Mouse (Mus musculus): ENCODE measurements around the gene Hmg20a.

The Hmg20a gene

DNA sequence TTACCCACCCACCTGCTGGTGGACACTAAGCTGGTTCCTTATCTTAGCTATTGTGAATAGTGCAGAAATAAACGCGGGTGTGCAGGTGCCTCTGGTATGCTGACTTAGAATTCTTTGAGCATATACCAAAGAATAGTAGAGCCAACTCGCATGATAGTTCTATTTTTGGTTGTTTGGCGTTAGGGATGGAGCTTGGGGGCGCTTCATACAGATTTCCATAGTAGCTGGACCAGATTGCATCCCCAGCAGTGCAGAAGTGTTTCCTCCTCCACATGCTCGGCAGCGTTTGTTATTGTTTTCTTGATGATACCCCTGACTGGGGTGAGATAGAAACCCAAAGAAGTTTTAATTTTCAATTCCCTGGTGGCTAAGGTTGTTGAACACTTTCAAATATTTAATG lies 21.3 kb downstream of the Hmg20a start:
- DNase-seq (ENCODE audit: low spot score in 2 of 2) = no peak

DNA sequence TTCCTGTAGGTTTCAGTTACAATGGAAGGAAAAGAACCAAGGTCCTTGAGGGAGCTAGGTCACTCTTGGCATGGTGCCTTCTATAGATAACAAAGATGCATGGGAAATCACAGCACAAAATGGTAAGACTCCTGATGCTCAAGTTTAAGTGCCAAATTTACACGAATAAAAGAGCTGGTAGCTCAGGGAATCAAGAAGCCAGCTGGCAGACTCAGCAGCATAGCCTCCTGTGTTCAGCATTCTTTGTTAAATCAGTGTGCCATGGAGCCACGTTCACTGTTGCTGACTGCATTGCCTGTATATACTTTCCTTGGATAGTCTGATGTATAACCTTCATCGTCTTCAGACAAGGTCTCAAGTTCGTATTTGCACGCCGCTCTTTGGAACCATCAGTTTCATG lies 33.2 kb downstream of the Hmg20a start:
- DNase-seq (ENCODE audit: low spot score in 2 of 2) = no peak

- no peak for DNase-seq (ENCODE audit: low spot score in 2 of 2)
Measured at GRCm38 (mm10) chr9:56453038-56453815, 34.8 kb downstream of the Hmg20a start.

DNA sequence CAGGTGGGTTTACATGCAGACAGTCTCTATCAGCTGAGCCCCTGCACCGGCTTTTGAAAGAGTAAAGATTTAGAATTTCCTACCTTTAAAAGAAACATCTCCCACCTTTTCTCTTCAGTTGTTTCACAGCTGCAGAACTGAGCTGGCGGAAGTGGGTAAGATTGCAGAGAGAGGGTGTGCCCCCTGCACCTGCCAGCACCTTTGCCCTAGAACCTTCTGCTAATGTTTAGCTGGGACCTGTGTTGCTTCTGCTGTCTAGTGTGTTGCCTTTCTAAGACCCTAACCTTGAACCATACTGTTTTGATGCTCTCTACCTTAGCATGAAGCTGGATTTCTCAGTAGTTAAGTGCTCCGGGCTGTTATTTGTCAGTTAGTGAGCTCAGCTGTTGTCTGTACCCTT lies 38.0 kb downstream of the Hmg20a start:
- DNase-seq (ENCODE audit: low spot score in 2 of 2) = no peak

DNA sequence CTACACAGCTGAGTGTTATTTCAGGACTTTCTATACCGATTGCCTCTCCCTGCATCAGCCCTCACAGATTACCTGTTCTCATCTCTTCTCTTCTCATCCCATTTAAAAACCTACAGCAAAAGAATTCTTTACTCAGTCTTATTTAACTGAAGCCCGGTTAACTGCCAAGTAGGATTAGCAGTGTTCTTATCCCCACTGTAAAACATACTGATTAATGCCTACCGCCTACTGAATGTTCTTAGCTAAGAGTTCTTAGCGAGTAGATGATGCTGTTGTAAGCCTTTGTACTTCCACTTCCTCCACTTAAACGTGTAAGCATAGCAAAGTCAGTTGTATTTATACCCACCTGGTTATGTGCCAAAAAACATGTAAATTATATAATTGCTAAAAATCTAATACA lies 42.6 kb downstream of the Hmg20a start:
- no peak for DNase-seq (ENCODE audit: low spot score in 2 of 2)

DNA sequence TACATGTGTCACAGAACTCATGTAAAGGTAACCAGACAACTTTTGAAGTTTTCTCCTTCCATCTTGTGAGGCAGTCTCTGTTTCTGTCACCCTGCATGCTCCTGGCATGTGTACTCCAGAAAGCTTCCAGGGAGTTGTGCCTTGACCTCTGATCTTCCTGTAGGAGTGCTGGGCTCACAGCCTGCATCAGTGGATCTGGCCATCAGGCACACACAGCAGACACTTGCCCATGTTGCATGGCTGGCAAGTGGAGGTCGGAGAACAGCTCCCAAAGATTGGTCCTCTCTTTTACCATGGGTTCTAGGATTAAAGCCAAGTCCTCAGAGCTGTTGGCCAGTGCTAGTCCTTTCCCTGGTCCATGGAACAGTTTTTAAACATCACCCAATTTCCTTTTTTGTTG lies 44.2 kb downstream of the Hmg20a start:
- no peak for DNase-seq (ENCODE audit: low spot score in 2 of 2)

DNA sequence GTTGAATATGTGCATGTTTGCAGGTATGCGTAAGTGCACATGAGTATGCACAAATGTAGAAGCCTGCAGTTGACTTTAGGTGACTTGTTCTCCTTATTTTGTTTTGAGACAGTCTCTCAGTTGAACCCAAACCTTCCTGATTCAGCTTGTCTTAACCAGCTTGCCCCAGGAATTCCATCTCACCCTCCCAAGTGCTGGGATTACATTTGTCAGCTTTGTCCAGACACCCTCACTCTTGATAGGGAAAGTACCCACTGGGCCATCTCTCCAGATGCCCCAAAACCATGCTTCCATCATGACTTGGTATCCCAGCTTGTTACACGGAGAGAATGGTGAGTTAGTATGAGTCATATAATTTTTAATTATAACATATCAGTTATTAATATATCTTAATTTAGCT lies 44.6 kb downstream of the Hmg20a start:
- no peak for DNase-seq (ENCODE audit: low spot score in 2 of 2)

DNA sequence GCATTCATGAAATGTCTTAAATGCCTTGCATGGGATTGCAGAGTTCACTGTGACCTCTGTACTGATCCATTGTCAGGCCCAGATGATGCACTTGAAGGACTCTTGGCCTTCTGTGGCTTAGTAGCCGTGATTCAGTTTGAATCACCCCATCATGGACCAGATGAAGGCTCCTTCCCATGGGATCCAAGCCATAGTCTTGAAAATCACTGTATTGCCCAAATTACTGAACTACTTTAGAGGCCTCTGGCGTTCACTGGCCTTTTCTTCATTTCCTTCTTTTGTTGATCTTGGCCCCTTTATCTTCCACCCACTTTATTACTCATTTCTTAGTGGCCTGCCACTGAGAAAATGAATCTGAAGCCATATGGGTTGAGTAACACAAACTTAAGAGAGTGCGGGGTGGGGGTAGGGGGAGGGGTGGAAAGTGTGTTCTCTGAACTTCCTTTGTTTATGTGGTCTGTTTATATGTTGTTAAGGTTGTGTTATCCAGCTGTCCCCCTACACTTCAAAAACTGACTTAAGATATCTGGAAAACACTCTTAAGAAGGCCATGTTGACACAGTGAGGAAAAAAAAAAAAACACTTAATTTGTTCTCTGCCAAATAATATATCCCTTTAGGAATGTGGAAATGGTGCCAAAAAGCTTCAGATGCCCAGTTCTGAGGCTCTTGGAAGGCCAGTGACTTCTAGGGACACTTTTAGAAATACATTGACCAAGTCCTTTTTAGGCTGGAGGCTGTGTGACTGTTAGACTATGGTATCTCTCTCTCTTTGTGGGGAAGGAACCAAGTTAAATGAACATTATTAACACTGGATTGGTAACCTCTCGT lies 45.5 kb downstream of the Hmg20a start:
- DNase-seq (ENCODE audit: low spot score in 2 of 2) = peak in 1 of 2 experiments; percentile 15

GRCm38 (mm10) chr9:56464863-56465654 lies 46.6 kb downstream of the Hmg20a start:
- peak; percentile 38 to 45 for DNase-seq (ENCODE audit: low spot score in 2 of 2)

DNA sequence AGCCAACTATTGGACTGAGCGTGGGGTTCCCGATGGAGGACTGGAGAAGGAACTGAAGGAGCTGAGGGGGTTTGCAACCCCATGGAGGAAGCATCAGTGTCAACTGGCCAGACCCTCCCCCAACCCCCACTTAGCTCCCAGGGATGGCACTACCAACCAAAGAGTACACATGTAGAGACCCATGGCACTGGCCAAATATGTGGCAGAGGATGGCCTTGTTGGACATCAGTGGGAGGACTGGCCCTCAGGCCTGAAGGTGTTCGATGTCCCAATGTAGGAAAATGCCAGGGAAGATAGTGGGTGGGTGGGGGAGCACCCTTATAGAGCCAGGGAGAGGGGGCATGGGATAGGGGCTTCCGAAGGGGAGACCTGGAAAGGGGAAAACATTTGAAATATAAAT lies 47.8 kb downstream of the Hmg20a start:
- no peak for DNase-seq (ENCODE audit: low spot score in 2 of 2)

- DNase-seq (ENCODE audit: low spot score in 2 of 2) = no peak
Measured at GRCm38 (mm10) chr9:56469656-56470055, 51.2 kb downstream of the Hmg20a start.

- peak in 1 of 2 experiments; percentile 20 for DNase-seq (ENCODE audit: low spot score in 2 of 2)
Measured at GRCm38 (mm10) chr9:56470291-56470690, 51.9 kb downstream of the Hmg20a start.

DNA sequence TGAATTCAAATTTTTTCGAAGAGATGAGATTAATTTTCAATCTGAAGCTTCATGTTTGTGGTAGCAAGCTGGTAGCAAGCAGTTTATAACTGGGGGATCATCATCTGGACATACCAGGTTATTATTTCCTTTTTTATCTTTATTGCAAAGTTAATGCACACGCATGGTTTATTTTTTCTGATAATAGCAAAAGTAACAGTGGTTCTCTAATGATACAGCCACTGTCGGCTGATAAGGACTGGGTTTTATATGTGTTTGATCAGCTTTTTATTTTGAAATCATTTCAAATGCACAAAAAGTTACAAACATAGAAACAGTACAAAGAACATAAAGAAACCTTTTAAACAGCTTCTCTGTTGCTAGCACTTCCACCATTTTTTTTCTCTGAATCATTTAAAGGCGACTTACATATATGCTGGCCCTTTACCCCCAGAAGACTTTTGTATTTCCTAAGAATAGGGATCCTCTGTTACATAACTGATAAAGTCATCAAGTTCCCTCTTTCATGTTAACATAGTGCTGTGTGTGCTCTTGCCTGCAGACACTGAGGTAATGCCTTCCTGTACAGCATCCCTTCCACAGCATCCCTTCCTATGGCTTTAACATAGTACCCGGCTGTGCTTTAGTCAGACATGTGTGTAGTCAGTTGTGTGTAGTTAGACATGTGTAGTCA lies 60.7 kb downstream of the Hmg20a start:
- DNase-seq (ENCODE audit: low spot score in 2 of 2) = no peak

DNA sequence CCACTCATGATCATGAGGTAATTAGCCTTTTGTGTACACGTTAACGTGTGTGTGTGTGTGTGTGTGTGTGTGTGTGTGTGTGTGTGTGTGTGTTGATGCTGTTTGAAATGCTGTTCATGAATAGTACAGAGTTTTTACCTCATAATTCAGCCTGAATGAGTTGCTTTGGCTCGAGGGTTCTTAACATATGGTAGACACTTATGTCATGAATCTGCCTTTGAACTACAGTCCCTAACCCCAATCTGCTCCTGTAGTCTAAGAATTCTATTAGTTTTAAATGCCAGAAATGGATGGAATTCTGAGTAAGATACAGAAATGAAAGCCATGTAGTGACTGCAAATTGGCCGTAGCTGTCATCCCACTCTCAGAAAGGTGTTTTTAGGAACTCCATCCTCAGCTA lies 64.2 kb downstream of the Hmg20a start:
- no peak for DNase-seq (ENCODE audit: low spot score in 2 of 2)

DNA sequence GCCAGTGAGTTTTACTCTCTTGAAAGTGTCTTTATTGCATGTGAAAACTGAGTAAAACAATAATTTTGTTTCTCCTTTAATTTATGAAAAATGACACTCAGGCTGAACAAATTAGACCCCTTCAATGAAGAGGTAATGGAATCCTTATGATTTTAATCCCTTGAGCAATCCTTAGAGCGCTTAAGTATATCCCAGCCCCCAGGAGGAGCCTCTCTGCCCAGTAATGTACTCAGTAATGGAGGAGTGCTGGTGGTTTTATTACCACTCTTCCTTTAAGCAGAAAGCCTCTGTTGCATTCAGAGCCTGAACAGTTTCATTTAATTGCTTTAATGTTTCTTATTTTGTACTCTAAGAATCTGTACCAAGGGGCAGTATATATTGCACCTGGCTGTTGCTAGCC lies 67.0 kb downstream of the Hmg20a start:
- DNase-seq (ENCODE audit: low spot score in 2 of 2) = no peak

DNA sequence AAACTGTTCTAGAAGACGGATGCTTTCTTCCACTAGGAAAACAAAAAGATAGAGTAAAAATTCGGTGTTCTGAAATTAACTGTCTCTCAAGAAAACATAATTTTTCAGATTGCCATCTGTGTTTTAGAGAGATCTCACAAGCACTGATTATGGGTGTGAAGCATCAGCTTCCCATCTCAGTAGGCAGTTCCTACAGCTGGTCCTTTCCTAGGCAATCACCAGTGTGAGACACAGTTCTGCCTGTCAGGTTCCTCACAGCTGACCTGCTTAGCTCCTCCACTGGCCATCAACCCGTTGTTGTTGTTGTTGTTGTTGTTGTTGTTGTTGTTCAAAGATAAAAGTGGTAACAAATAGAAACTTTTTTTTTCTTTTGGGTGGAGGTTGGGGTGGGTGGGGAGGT lies 67.7 kb downstream of the Hmg20a start:
- no peak for DNase-seq (ENCODE audit: low spot score in 2 of 2)

GRCm38 (mm10) chr9:56487651-56488050 lies 69.2 kb downstream of the Hmg20a start:
- DNase-seq (ENCODE audit: low spot score in 2 of 2) = no peak

- no peak for DNase-seq (ENCODE audit: low spot score in 2 of 2)
Measured at GRCm38 (mm10) chr9:56492391-56492790, 74.0 kb downstream of the Hmg20a start.

GRCm38 (mm10) chr9:56492916-56493315 lies 74.5 kb downstream of the Hmg20a start:
- no peak for DNase-seq (ENCODE audit: low spot score in 2 of 2)

DNA sequence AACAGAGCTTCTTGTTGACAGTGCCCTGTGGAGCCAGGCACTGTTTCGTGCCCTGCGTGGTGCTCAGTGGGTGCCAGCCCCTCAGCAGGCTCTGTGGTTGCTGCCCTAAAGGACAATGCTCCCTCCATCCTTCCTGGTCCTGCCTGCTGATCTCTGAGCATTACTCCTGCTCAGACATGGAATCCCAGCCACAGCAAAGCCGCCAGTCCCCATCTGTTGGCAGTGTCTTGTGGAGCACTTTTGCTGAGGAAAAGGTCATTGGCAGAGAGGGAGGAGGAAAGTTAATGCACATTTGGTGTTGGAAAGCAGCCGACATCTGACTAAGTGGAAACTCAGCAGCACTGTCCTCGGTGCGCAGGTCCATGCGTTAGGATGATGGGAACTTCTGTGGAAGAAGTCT lies 76.7 kb downstream of the Hmg20a start:
- no peak for DNase-seq (ENCODE audit: low spot score in 2 of 2)

- no peak for DNase-seq (ENCODE audit: low spot score in 2 of 2)
Measured at GRCm38 (mm10) chr9:56495795-56496232, 77.4 kb downstream of the Hmg20a start.

- no peak for DNase-seq (ENCODE audit: low spot score in 2 of 2)
Measured at GRCm38 (mm10) chr9:56496567-56496966, 78.2 kb downstream of the Hmg20a start.
